Mouse (Mus musculus) yolk sac, embryonic 10.5 days (tissue): ENCODE measurements around the gene Fgfr2.
A peak's percentile ranks its signal among the peaks of the same experiment; 100 is the strongest.

Experiments used
- DNase-seq: peaks from one replicate; pipeline ENCODE4 v3.0.0-alpha.2; 2017; ENCODE audit warnings: low spot score

Fgfr2 gene

GRCm38 (mm10) chr7:131812116-131812515 lies 1311.0 kb downstream of the Fgfr2 start:
- DNase-seq, result no peak

GRCm38 (mm10) chr7:131810916-131811315 lies 1312.2 kb downstream of the Fgfr2 start:
- no peak for DNase-seq

- DNase-seq, result peak; percentile 16
Measured at GRCm38 (mm10) chr7:131809584-131810181, 1313.5 kb downstream of the Fgfr2 start.

GRCm38 (mm10) chr7:131807257-131807656 lies 1315.9 kb downstream of the Fgfr2 start:
- DNase-seq, result peak; percentile 31

- DNase-seq, result no peak
Measured at GRCm38 (mm10) chr7:131805525-131806202, 1317.5 kb downstream of the Fgfr2 start.

GRCm38 (mm10) chr7:131800416-131801045 lies 1322.6 kb downstream of the Fgfr2 start:
- peak; percentile 48 for DNase-seq

GRCm38 (mm10) chr7:131797161-131797560 lies 1326.0 kb downstream of the Fgfr2 start:
- DNase-seq, result no peak

- DNase-seq, result no peak
Measured at GRCm38 (mm10) chr7:131788595-131789206, 1334.4 kb downstream of the Fgfr2 start.

- DNase-seq, result no peak
Measured at GRCm38 (mm10) chr7:131785721-131786120, 1337.4 kb downstream of the Fgfr2 start.

GRCm38 (mm10) chr7:131778271-131778985 lies 1344.7 kb downstream of the Fgfr2 start:
- DNase-seq, result no peak

- DNase-seq, result no peak
Measured at GRCm38 (mm10) chr7:131777461-131778270, 1345.5 kb downstream of the Fgfr2 start.

- no peak for DNase-seq
Measured at GRCm38 (mm10) chr7:131776191-131776752, 1346.9 kb downstream of the Fgfr2 start.

- DNase-seq, result no peak
Measured at GRCm38 (mm10) chr7:131757922-131758321, 1365.2 kb downstream of the Fgfr2 start.

GRCm38 (mm10) chr7:131747152-131748010 lies 1375.8 kb downstream of the Fgfr2 start:
- DNase-seq, result no peak

GRCm38 (mm10) chr7:131746752-131747151 lies 1376.4 kb downstream of the Fgfr2 start:
- DNase-seq, result no peak

GRCm38 (mm10) chr7:131743193-131743592 lies 1380.0 kb downstream of the Fgfr2 start:
- no peak for DNase-seq

GRCm38 (mm10) chr7:131722783-131723575 lies 1400.2 kb downstream of the Fgfr2 start:
- DNase-seq, result no peak

- DNase-seq, result no peak
Measured at GRCm38 (mm10) chr7:131722316-131722715, 1400.8 kb downstream of the Fgfr2 start.

GRCm38 (mm10) chr7:131718280-131718679 lies 1404.9 kb downstream of the Fgfr2 start:
- no peak for DNase-seq
